Mouse (Mus musculus) liver, postnatal 0 days (tissue): ENCODE results near the gene Ggt5. TPM values are rescaled to one million over a fixed set of nuclear protein-coding genes. Genes with fewer than 3 reads are reported as not detected.

Source experiments
- ATAC-seq: fragments of 200-750 bp; cut with Nextera tagmentation; 2 replicates; pipeline ENCODE4 v1.8.0; 2017; ENCODE audit warnings: mild to moderate bottlenecking, moderate library complexity
- DNase-seq: peaks from one replicate; pipeline ENCODE4 v3.0.0-alpha.2; 2016
- H3K27ac ChIP-seq: fragments of 300-500 bp; sonication (generic); 2 replicates; pipeline ENCODE4 v1.5.1; 2014; ENCODE audit warnings: antibody characterized with exemption, moderate library complexity, mild to moderate bottlenecking, low read depth
- H3K27me3 ChIP-seq: fragments of 300-500 bp; sonication (generic); 2 replicates; pipeline ENCODE4 v1.6.1; 2014; ENCODE audit warnings: low read length, control low read depth, mixed read lengths; ENCODE audit not compliant: insufficient read depth
- H3K36me3 ChIP-seq: fragments of 300-500 bp; sonication (generic); replicated peaks from 2 replicates; pipeline ENCODE4 v1.6.1; 2014; ENCODE audit warnings: mild to moderate bottlenecking, control low read depth, low read length, moderate library complexity, mixed read lengths; ENCODE audit not compliant: insufficient read depth
- H3K4me1 ChIP-seq: fragments of 300-500 bp; sonication (generic); 2 replicates; pipeline ENCODE4 v1.6.1; 2014; ENCODE audit warnings: antibody characterized with exemption, mild to moderate bottlenecking, control low read depth; ENCODE audit not compliant: insufficient read depth
- H3K4me2 ChIP-seq: fragments of 300-500 bp; sonication (generic); 2 replicates; pipeline ENCODE4 v1.6.1; 2014; ENCODE audit warnings: low read depth, mild to moderate bottlenecking, low read length, moderate library complexity, mixed read lengths
- H3K4me3 ChIP-seq: fragments of 300-500 bp; sonication (generic); 2 replicates; pipeline ENCODE4 v1.5.1; 2014; ENCODE audit warnings: low read depth, low read length
- H3K9ac ChIP-seq: fragments of 300-500 bp; sonication (generic); replicated peaks from 2 replicates; pipeline ENCODE4 v1.6.1; 2014; ENCODE audit warnings: mild to moderate bottlenecking, moderate library complexity
- H3K9me3 ChIP-seq: fragments of 300-500 bp; sonication (generic); 2 replicates; pipeline ENCODE4 v1.6.1; 2016; ENCODE audit warnings: mild to moderate bottlenecking, control low read depth, low read length, mixed read lengths
- CTCF ChIP-seq: sonication (generic); IDR thresholded peaks from 2 replicates; pipeline ENCODE4 v1.5.1; 2016; ENCODE audit warnings: antibody characterized with exemption, low read depth
- EP300 ChIP-seq: IDR thresholded peaks from 2 replicates; pipeline ENCODE4 v1.6.1; 2016; ENCODE audit warnings: antibody characterized with exemption, low read depth, mild to moderate bottlenecking
- WGBS: fragments of 180-500 bp; shearing (Covaris S2); extraction: QIAGEN DNeasy Blood & Tissue Kit; methylation state at CpG from one replicate; pipeline ENCODE4 v1.1.7; 2014; ENCODE audit not compliant: insufficient replicate concordance; 5-methylcytosine and 5-hydroxymethylcytosine counted together
- polyA plus RNA-seq: library from polyadenylated mRNA; unstranded; fragments of >200 nt; fragmentation: Nextera tagmentation; extraction: Ambion mirVana; gene quantifications from 2 replicates; pipeline ENCODE4 v1.2.1, GENCODE M21; 2015

Gene Ggt5
- polyA plus RNA-seq, 1 experiment from 2014 or later: 1.4 TPM

DNA sequence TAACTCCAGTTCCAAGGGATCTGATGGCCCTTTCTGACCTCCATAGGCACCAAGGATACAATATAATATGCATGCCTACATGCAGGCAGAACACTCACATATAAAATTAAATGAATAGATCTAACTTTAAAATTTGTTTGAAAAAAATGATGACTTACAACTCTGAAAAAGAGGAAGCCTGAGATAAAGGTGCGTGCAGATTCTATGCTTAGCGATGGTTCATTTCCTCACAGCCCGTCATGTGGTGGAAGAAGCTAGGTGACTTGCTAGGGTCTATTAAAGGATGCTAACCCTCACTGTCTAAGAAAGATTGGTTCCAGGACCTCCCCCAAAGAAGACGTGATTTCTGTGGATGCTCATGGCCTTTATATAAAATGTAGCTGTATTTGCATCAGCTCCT is 26.9 kb downstream of the Ggt5 start:
- Histone ChIP-seq H3K9me3 (no peaks in the 10 kb centered on the region), H3K4me2 (no peak overlapping the region), H3K4me3 (no peak overlapping the region), H3K36me3 (no peaks in the 10 kb centered on the region), H3K27me3 (no peaks in the 10 kb centered on the region), H3K4me1 (no peaks in the 10 kb centered on the region), H3K9ac (no peak overlapping the region), H3K27ac (no peak overlapping the region)
- ATAC-seq (no peak), DNase-seq (no peak)
- 51% methylated on average over 4 of the region's 4 CpGs for WGBS
- no peak for TF ChIP-seq CTCF
- TF ChIP-seq EP300: no peak

DNA sequence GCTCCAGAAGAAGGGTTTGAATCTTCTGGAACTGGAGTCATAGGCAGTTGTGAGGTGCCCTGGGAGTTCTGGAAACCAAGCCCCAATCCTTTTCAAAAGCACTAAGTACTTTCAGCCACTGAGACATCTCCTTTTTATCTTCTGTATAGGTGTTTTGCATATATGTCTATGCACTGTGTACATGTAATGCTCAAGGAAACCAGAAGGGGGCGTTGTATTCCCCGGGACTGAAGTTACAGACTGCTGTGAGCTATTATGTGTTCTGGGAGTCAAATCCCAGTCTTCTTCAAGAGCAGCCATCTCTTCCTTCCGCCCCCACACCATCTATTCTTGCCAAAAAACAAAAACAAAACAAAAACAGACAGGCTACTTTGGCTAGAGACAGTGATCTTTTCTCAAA is 31.7 kb downstream of the Ggt5 start:
- no peak overlapping the region for H3K4me3 ChIP-seq
- ATAC-seq (no peak), DNase-seq (no peak)
- no peak overlapping the region for H3K9ac ChIP-seq
- peak; percentile 50 for TF ChIP-seq CTCF
- TF ChIP-seq EP300: no peak
- no peaks in the 10 kb centered on the region for H3K9me3 ChIP-seq
- H3K27me3 ChIP-seq: no peaks in the 10 kb centered on the region
- H3K4me1 ChIP-seq: no peaks in the 10 kb centered on the region
- H3K4me2 ChIP-seq: no peak overlapping the region
- WGBS: 44% methylated on average over 3 of the region's 3 CpGs
- H3K27ac ChIP-seq: no peak overlapping the region
- H3K36me3 ChIP-seq: no peaks in the 10 kb centered on the region

DNA sequence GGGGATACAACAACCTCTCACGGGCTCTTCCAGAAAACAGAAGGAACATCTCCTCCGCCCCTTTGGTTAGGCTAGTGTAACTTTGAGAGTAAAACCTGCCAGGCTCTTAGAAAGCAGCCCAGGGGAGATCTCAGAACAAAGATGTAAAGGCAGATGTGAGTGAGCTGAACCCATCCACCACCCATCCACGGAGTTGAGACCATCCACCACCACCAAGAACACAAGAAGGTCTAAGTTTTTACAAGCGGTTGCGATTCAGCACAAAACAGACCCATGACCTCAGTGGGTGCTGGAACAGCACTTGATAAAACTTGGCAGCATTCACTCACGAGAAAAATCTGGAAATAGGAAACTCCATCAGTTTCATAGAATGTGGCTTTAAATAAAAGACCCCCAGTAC is 36.8 kb downstream of the Ggt5 start:
- Histone ChIP-seq H3K4me1 (no peaks in the 10 kb centered on the region), H3K4me2 (no peak overlapping the region), H3K27me3 (no peaks in the 10 kb centered on the region), H3K9ac (no peak overlapping the region), H3K9me3 (peaks cover 3% of the 10 kb centered on the region; the same call in 1 of the 2 replicates), H3K36me3 (no peaks in the 10 kb centered on the region), H3K27ac (no peak overlapping the region), H3K4me3 (no peak overlapping the region)
- 59% methylated on average over 6 of the region's 6 CpGs for WGBS
- ATAC-seq (no peak), DNase-seq (no peak)
- TF ChIP-seq CTCF (no peak), EP300 (no peak)

DNA sequence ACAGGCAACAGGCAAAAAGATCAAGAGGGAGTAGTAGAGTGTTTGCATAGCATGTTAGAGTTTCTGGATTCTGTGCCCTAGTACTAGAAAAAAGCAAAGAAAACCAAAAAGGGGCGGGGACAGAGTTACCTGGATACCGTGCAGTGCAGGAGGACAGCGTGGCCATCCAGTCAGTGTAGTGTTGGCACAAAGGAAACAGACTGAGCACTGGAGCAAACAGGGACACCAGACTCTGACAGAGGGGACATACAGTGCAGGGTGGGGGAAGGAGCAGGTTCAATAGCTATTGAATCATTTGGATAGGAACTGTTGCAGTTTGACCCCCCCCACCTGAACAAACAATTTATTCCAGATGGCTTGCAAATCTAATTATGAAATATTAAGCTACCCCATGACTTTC is 37.9 kb downstream of the Ggt5 start:
- TF ChIP-seq CTCF (no peak), EP300 (no peak)
- no peak for DNase-seq
- Histone ChIP-seq H3K36me3 (no peaks in the 10 kb centered on the region), H3K9me3 (peaks cover 3% of the 10 kb centered on the region; the same call in 1 of the 2 replicates), H3K4me1 (no peaks in the 10 kb centered on the region), H3K9ac (no peak overlapping the region), H3K4me3 (no peak overlapping the region), H3K27ac (no peak overlapping the region), H3K27me3 (no peaks in the 10 kb centered on the region), H3K4me2 (no peak overlapping the region)
- peak; percentile 64 for ATAC-seq
- 56% methylated on average over 3 of the region's 3 CpGs for WGBS

DNA sequence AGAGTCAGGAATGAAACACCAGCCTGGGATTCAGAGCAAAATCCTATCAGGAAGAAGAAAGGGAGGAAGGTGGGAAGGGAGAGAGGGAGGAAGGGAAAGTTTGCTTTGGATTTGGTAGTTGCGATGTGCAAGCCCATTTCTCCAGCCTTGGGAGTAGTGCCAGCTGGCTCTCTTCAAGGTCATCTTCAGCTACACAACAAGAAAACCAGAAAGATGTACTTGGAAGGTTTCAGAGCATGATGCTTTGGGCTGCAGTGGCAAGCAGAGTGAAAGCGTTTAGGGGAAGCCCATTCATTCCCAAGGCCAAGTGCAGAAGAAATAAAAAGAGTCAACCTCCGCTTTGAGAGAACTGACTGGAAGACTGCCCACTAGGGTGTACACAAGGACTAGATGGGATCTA is 38.4 kb downstream of the Ggt5 start:
- no peak overlapping the region for H3K4me2 ChIP-seq
- peaks cover 3% of the 10 kb centered on the region; the same call in 1 of the 2 replicates for H3K9me3 ChIP-seq
- no peak for TF ChIP-seq CTCF
- TF ChIP-seq EP300: no peak
- no peak for ATAC-seq
- no peaks in the 10 kb centered on the region for H3K27me3 ChIP-seq
- WGBS: 76% methylated on average over 3 of the region's 3 CpGs
- no peaks in the 10 kb centered on the region for H3K36me3 ChIP-seq
- no peak overlapping the region for H3K27ac ChIP-seq
- H3K4me1 ChIP-seq: no peaks in the 10 kb centered on the region
- no peak overlapping the region for H3K4me3 ChIP-seq
- H3K9ac ChIP-seq: no peak overlapping the region
- no peak for DNase-seq

DNA sequence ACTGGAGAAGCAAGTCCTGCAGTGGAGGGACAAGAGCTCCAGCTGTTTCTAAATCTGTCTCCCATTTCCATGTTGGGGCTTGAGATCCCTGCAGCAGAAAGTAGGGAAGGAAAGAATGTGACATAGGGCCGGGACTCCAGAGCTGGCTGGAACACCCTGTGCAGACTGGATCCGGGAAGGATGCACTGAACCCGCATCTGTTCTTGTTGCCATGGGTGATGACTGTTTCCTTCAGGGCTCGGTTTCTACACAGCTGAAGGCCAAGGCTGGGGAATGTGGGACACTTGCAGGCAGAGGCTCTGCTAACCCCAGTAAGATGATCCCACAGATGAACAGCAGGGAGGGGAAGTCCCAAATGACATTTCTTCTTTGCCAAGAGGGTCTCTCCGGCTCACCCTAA is 43.5 kb downstream of the Ggt5 start:
- Histone ChIP-seq H3K9ac (no peak overlapping the region), H3K27ac (0 out of 2 replicates have a peak overlapping the region, but pooled peaks have one; percentile 22), H3K4me2 (no peak overlapping the region), H3K4me3 (no peak overlapping the region), H3K36me3 (no peaks in the 10 kb centered on the region), H3K4me1 (no peaks in the 10 kb centered on the region), H3K27me3 (no peaks in the 10 kb centered on the region), H3K9me3 (peaks cover 3% of the 10 kb centered on the region; the same call in 1 of the 2 replicates)
- DNase-seq (peak; percentile 15), ATAC-seq (peak; percentile 49)
- TF ChIP-seq CTCF (no peak), EP300 (no peak)
- 56% methylated on average over 5 of the region's 5 CpGs for whole genome bisulfite sequencing

DNA sequence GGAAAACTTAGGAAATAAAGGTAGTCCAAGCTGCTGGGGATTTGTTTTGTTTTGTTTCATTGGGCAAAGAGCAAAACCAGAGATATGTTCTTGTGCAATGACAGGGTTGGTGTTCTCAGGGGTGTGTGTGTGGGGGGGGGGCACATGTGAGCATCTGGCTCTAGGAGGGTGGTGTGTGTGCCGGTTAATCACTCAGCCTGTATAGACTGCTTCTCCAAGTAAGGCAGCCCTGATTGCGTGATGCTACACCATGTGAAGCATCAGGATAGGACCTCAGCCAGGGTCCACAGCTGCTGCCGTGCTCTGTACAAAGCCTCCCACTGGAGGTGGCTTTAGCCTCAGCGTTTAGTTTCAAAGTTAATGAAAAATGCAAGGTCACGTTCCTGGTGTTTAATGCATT is 43.9 kb downstream of the Ggt5 start:
- ATAC-seq (peak; percentile 51), DNase-seq (peak; percentile 20)
- 77% methylated on average over 5 of the region's 5 CpGs for WGBS
- no peak for TF ChIP-seq CTCF
- no peak for TF ChIP-seq EP300
- Histone ChIP-seq H3K9ac (no peak overlapping the region), H3K27me3 (no peaks in the 10 kb centered on the region), H3K9me3 (peaks cover 3% of the 10 kb centered on the region; the same call in 1 of the 2 replicates), H3K36me3 (no peaks in the 10 kb centered on the region), H3K27ac (0 out of 2 replicates have a peak overlapping the region, but pooled peaks have one; percentile 22), H3K4me3 (no peak overlapping the region), H3K4me1 (no peaks in the 10 kb centered on the region), H3K4me2 (no peak overlapping the region)
